Mouse (Mus musculus): ENCODE results near the gene Ulk4.

GRCm38 (mm10) chr9:120930811-120931210 lies 346.2 kb downstream of the Ulk4 start:
- TF ChIP-seq CTCF (IDR thresholded peaks at IDR 0.05; ENCODE audit: borderline replicate concordance, insufficient read depth, low read length): no peak
- TF ChIP-seq POLR2A (IDR thresholded peaks at IDR 0.05; ENCODE audit: low read depth, low read length): no peak
